ENCODE assay signal across 9 mouse cellular contexts in genomic region chr11:121475699-121476415, GRCm38 (mm10). TPM values are rescaled to one million over a fixed set of nuclear protein-coding genes. Genes with fewer than 3 reads are reported as not detected.
DNase-seq lines count a peak whose midpoint lies in the region; ATAC-seq lines count a peak whose summit lies in the region.
"Had no signal": no experiment of that assay in that cellular context is flagged by ENCODE, and none has a peak within 500 bp of the region (broad histone marks: within the 10 kb centered on the region; RNA-seq: fewer than 3 reads in every experiment).

No protein-coding gene starts in this region.

- no peak overlapping the region for H3K27ac ChIP-seq in kidney, embryonic 14.5 days (ENCODE audit: low read depth, low read length)
- no peak overlapping the region for H3K27ac ChIP-seq in liver, embryonic 11.5 days (ENCODE audit: low read depth, low read length)
- H3K27ac ChIP-seq: heart, embryonic 13.5 days had no signal

- no peak overlapping the region for H3K4me3 ChIP-seq in kidney, embryonic 14.5 days (ENCODE audit: low read length)
- no peak overlapping the region for H3K4me3 ChIP-seq in liver, embryonic 11.5 days (ENCODE audit: low read depth, low read length)
- H3K4me3 ChIP-seq: heart, embryonic 13.5 days had no signal

- DNase-seq in 3134 (ENCODE audit: extremely low read depth, insufficient read length, low spot score) (peak; percentile 52), MN1 (ENCODE audit: low spot score) (peak; percentile 90)
- peak; percentile 68 for DNase-seq in cerebellum, adult 9-10 months
- DNase-seq in frontal cortex, postnatal 36 days (ENCODE audit: low spot score in 2 of 2), result peak; percentile 58 to 69
- DNase-seq in liver, embryonic 11.5 days (ENCODE audit: low spot score), result peak; percentile 65
- peak; percentile 41 for DNase-seq in ovary, postnatal 10 days (ENCODE audit: low spot score)
- peak; percentile 51 to 81 for DNase-seq in thymus, postnatal 10 days (ENCODE audit: low spot score in 2 of 2)

- peak; percentile 43; the same call in 1 of the 2 replicates for ATAC-seq in kidney, embryonic 14.5 days (ENCODE audit: low FRiP score, low TSS enrichment)
- 0 out of 2 replicates have a peak, but pooled peaks have one; percentile 34 for ATAC-seq in liver, embryonic 11.5 days (replicated peaks; ENCODE audit: low FRiP score)

- WGBS in kidney, embryonic 14.5 days, result 35% methylated on average over 9 of the region's 9 CpGs
- 39% methylated on average over 9 of the region's 9 CpGs for WGBS in liver, embryonic 11.5 days

- H3K36me3 ChIP-seq in kidney, embryonic 14.5 days (ENCODE audit: control insufficient read depth, insufficient read depth, low read length), result peaks cover 6% of the 10 kb centered on the region; the same call in 1 of the 2 replicates
- peaks cover 2% of the 10 kb centered on the region; the same call in 1 of the 2 replicates for H3K36me3 ChIP-seq in liver, embryonic 11.5 days (ENCODE audit: control insufficient read depth, insufficient read depth, low read length)

- no peaks in the 10 kb centered on the region for H3K4me1 ChIP-seq in kidney, embryonic 14.5 days (ENCODE audit: control insufficient read depth, insufficient read depth, low read length)
- H3K4me1 ChIP-seq in liver, embryonic 11.5 days (replicated peaks; ENCODE audit: control insufficient read depth, insufficient read depth, low read length), result no peaks in the 10 kb centered on the region; the same call in 1 of the 2 replicates
- H3K4me1 ChIP-seq: heart, embryonic 13.5 days had no signal

- H3K27me3 ChIP-seq in kidney, embryonic 14.5 days (ENCODE audit: control insufficient read depth, insufficient read depth, low read length), result no peaks in the 10 kb centered on the region
- no peaks in the 10 kb centered on the region for H3K27me3 ChIP-seq in liver, embryonic 11.5 days (replicated peaks; ENCODE audit: control insufficient read depth, insufficient read depth, low read length)
- H3K27me3 ChIP-seq: heart, embryonic 13.5 days had no signal

- no peaks in the 10 kb centered on the region for H3K9me3 ChIP-seq in kidney, embryonic 14.5 days (ENCODE audit: control insufficient read depth, low read length)
- H3K9me3 ChIP-seq in liver, embryonic 11.5 days (ENCODE audit: control insufficient read depth, low read length), result no peaks in the 10 kb centered on the region
- H3K9me3 ChIP-seq: heart, embryonic 13.5 days had no signal

- H3K9ac ChIP-seq in kidney, embryonic 14.5 days (ENCODE audit: low read depth, low read length), result no peak overlapping the region
- no peak overlapping the region for H3K9ac ChIP-seq in liver, embryonic 11.5 days (ENCODE audit: low read depth, low read length)
- H3K9ac ChIP-seq: heart, embryonic 13.5 days had no signal

- no peak overlapping the region for H3K4me2 ChIP-seq in kidney, embryonic 14.5 days (replicated peaks; ENCODE audit: low read depth, low read length)
- H3K4me2 ChIP-seq in liver, embryonic 11.5 days, result no peak overlapping the region
- H3K4me2 ChIP-seq: heart, embryonic 13.5 days had no signal

RNA-seq across cellular contexts. Expression of gene Tbcd, which starts 24.1 kb away (rescaled TPM):
- polyA plus RNA-seq in kidney, embryonic 14.5 days (2014; fragmentation: Nextera tagmentation; extraction: Ambion mirVana), result 19.4 and 35.1 TPM in 2 replicates
- 35.9 and 37.7 TPM in 2 replicates for polyA plus RNA-seq in liver, embryonic 11.5 days (2014; fragmentation: Nextera tagmentation; extraction: Ambion mirVana)

RNA-seq across cellular contexts. Expression of gene Fn3k, which starts 41.1 kb away (rescaled TPM):
- polyA plus RNA-seq in kidney, embryonic 14.5 days (2014; fragmentation: Nextera tagmentation; extraction: Ambion mirVana), result 0.81 and 1.4 TPM in 2 replicates
- polyA plus RNA-seq in liver, embryonic 11.5 days (2014; fragmentation: Nextera tagmentation; extraction: Ambion mirVana), result 4.7 and 7.8 TPM in 2 replicates

RNA-seq across cellular contexts. Expression of gene Zfp750, which starts 43.3 kb away (rescaled TPM):
- polyA plus RNA-seq in kidney, embryonic 14.5 days (2014; fragmentation: Nextera tagmentation; extraction: Ambion mirVana), result 0.40 and 0.47 TPM in 2 replicates
- 0.16 and 0.26 TPM in 2 replicates for polyA plus RNA-seq in liver, embryonic 11.5 days (2014; fragmentation: Nextera tagmentation; extraction: Ambion mirVana)

RNA-seq across cellular contexts. Expression of gene Fn3krp, which starts 54.7 kb away (rescaled TPM):
- polyA plus RNA-seq in kidney, embryonic 14.5 days (2014; fragmentation: Nextera tagmentation; extraction: Ambion mirVana), result 6.3 and 7.4 TPM in 2 replicates
- 8.6 and 10.5 TPM in 2 replicates for polyA plus RNA-seq in liver, embryonic 11.5 days (2014; fragmentation: Nextera tagmentation; extraction: Ambion mirVana)
